Mouse (Mus musculus) left cerebral cortex, postnatal 4 days (tissue): ENCODE data around the gene Klhdc10. TPM values are rescaled to one million over a fixed set of nuclear protein-coding genes. Genes with fewer than 3 reads are reported as not detected.

ENCODE experiments used
- DNase-seq: peaks from one replicate; pipeline ENCODE4 v3.0.0-alpha.2; 2022
- intact Hi-C: fragments of 180-260 bp; cut with DNase I; formaldehyde crosslinking; loops from one replicate; pipeline ENCODE4 v1.15.1; 2025
- total RNA-seq, 2 experiments: library from RNA; stranded (reverse); gene quantifications; 2 replicates each; pipeline ENCODE4 v1.2.3; 2021

Klhdc10 gene
- total RNA-seq, 2 experiments from 2014 or later, result 154 to 156 TPM

DNA sequence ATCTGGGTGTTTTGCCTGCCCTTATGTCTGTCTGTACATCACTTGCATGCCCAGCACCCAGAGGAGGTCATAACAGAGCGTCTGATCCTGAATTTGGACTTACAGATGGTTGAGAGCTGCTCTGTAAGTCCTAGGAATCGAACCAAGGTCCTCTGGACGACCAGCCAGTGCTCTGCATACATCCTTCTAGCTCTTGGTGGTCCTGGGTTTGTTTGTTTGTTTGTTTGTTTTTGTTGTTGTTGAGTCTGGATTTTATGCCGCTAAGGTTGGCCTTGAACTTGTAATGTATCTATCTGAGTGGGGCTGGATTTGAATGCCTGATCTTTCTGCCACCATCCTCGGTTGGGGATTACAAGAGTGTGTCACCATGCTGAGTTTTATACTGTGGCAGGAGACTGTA, 1.5 kb upstream of the Klhdc10 start:
- intact Hi-C loops, result loop anchor here (5.0 kb wide), 3 partner anchors 62 to 637 kb away; no protein-coding TSS in a partner anchor

DNA sequence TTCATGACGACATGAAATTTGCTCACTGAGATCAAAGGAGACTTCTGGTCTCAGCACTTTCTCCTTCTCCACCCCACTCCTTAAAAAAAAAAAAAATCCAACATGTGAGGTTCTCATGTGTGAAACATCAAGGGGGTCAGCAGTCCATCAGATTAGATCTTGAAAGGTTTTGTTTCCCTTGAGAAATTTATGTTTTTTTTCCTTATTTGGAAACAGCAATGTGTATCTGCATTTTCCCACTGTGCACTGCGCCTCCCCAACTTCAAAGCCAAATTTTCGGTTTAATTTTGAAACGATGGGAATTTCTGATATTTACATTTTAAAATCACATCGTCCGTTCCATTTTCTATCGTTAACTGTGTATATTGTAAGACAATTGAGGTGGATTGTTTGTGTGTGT, 952 bp upstream of the Klhdc10 start:
- intact Hi-C loops, result loop anchor here (5.0 kb wide), 3 partner anchors 62 to 637 kb away; no protein-coding TSS in a partner anchor

More for the DNA sequence above, 1.5 kb upstream of the Klhdc10 start:
- no peak for DNase-seq

DNA sequence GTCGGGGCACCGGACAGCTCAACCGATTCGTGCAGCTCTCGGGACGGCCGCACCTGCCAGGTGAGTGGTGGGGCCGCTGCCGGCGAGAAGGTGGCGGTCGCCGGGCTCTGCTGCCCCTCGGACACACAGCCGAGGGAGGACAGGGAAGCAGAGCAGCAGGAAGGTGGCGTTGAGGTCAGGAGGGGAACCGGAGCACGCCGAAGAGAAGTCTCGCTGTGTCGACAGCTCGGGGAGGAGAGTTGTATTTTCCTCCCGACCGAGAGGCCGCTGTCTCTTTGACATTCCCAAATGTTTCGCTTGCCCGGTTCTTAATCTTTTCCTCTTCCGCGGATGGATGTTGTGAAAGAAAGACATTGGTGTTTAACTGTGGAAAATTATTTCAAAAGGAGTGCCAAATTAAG, 423 bp downstream of the Klhdc10 start:
- intact Hi-C loops, result loop anchor here (5.0 kb wide), 3 partner anchors 60 to 635 kb away; no protein-coding TSS in a partner anchor
- DNase-seq, result no peak

More for the DNA sequence above, 952 bp upstream of the Klhdc10 start:
- no peak for DNase-seq

DNA sequence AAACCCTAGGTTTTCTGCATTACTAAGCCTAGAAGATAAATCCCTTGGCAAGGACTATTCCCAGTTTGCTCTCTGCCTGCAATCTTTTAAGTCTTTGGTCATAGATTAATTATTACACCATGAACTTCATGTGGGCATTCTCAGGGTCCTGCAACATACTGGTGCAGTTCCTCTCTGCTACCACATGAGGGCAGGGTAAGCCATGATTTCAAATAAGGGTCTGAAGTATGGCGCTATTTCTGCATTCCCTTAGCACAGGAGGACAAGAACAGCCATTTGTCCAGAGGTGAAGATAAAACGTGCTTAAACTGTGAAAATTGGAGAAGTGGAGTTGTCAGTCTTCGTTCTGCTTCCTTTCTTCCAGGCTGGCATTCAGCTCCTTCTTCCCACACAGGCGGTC, 1.8 kb downstream of the Klhdc10 start:
- intact Hi-C loops, result loop anchor here (5.0 kb wide), 3 partner anchors 59 to 634 kb away; no protein-coding TSS in a partner anchor
- peak; percentile 53 for DNase-seq

DNA sequence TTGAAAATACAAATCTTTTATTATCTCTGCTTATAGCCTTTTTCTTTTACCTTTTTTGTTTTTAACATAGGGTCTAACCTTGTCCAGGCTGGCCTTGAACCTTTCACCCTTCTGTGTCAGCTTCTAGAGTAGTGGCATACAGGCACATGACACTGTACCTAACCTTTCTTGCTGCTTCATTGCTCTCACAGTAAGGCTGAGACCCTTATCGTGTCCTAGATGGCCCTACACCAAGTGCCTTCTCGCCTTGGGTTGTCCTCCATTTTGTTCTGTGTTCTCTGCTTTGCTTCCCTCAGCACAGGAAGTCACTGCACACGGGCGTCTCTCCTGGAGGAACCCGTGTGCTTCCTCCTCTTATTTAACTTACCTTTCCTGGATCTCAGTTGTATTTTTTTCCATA, 3.0 kb downstream of the Klhdc10 start:
- no peak for DNase-seq
- intact Hi-C loops, result loop anchor here (5.0 kb wide), 3 partner anchors 58 to 633 kb away; no protein-coding TSS in a partner anchor

DNA sequence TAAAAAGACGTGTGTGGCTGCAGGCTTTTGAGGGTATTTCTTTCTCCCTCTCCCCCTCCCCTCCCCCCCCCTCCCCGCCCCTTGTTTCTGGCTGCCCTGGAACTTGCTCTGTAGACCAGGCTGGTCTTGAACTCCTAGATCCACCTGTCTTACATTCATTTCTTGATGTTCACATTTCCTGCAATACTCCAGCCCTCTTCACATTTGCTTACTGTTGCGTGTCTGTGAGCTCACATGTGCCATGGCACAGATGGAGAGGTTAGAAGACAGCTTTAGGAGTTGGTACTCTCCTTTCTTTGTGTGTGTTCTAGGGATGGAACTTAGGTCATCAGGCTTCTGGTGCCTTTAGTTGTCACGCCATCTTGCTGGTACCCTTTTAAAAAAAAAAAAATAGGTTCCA, 6.6 kb downstream of the Klhdc10 start:
- intact Hi-C loops, result no loop called here
- DNase-seq, result no peak

DNA sequence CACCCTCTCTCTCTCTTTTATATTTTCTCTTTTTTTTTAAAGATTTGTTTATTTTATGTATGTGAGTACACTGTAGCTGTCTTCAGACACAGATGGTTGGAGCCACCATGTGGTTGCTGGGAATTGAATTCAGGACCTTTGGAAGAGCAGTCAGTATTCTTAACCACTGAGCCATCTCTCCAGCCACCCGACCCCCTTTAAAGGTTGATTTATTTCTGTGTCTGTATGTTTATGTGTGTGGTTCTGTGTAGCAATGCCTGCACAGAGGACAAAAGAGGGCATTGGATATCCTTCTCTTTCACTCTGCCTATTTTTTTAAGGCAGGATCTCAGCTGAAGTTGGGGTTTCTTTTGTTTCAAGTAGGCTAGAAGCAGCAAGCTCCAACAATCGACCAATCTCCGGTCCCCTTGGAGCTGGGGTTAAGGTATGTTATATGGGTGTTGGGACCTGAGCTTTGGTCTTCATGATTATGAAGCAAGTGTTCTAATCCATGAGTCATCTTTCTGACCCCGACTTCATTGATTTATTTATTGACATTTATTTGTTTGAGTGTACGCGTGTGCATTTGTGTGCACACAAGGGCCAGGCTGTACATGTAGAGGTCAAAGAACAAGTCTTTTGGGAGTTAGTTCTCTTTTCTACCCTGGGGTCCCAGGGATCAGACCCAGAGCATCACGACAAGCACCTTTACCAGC, 7.9 kb downstream of the Klhdc10 start:
- intact Hi-C loops, result no loop called here

DNA sequence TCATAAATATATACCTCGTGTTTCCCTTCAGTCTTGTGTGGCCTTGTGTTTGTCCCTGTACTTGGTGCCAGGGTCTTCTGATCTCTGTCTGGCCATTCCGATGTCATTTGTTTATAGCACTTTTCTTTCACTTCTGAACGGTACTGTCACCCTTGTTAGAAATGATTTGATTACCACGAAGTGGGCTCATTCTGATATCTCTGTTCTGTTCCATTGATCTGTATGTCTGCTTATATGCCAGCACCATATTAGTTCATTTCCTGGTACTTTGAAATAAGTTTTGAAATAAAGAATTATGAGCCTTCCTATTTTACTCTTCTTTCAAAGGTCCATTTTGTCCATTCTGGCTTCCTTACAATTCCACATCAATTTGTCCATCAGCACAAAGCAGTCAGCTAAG, 9.6 kb downstream of the Klhdc10 start:
- intact Hi-C loops, result no loop called here
- no peak for DNase-seq

More for the DNA sequence above, 7.9 kb downstream of the Klhdc10 start:
- DNase-seq, result no peak

DNA sequence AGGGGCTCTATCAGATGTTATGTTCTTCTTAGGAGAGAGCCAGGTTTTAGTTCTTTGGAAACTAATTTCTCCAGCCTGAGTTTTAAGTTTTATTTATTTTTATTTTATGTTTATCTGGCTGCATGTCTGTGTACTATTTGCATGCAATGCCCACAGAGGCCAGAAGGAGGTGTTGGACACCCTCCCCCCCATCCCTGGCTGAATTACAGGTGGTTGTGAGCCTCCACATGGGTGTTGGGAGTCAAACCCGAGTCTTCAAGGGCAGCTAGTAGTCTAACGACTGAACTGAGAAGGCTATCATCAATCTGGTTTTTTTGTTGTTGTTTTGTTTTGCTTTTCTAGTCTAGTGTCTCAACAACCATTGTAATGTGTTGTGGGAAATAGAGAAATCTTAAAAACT, 14.5 kb downstream of the Klhdc10 start:
- DNase-seq, result no peak
- intact Hi-C loops, result no loop called here

DNA sequence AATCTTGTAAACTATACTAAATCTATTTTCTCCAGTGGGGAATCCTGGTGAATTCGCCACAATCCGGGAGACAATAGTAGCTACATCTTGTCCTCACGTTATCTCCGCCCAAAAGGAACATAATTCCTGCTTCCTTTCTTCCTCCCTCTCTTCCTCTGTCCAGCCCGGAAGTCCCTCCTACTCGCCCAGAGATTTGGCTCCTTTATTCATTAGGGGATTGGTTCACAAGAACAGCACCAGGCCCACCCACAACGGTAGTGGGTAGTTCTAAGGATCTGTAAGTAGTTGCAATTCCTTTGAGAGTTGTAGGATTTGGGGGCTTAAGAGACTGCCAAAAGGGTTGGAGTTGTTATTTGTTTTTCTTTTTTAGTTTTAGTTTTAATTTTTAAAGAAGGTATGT, 15.1 kb downstream of the Klhdc10 start:
- no peak for DNase-seq
- intact Hi-C loops, result no loop called here

DNA sequence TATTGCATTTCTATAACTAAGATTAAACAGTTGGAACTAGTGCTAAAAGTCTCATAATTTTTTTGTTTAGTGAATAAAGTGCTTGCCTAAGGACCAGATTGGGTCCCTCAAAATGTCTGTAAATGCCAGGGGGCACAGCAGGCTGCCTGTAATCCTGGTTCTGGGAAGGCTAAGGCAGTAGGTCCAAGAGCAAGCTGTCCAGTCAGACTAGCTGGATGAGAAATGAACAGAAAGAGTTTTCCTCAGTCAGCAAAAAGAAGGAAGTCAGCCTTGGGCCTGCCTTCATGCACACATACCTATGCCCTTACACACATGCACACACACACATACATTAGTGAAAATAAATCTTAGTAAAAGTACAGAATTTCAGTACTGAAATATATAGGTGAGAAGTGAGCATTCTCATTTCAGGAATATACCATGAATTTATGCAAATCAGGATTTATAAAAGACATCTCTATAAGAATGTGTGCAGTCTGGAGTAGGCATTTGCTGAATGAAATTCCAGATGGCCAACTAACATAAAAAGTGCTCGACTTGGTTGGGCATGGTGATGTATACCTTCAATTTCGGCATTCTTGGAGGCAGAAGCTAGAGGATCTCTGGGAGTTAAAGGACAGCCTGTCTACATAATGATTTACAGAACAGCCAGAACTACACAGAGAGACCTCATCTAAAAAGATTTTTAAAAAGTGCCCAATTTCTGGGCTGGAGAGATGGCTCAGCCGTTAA, 31.0 kb downstream of the Klhdc10 start:
- intact Hi-C loops, result no loop called here
- no peak for DNase-seq

DNA sequence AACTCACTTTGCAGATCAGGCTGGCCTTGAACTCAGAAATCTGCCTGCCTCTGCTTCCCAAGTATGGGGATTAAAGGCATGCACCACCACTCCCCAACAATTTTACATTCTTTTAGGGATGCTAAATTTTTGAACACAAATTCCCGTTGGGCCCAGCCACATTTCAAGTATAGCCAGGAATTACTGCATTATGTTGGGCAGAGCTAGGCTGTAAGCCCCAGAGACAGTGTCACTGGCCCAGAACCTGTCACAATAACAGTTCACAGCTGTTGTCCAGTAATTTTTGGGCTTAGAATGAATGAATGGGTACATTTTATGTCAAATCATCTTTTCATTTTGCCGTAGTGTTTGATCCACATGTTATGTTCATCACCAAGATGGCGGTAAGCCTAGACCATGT, 34.8 kb downstream of the Klhdc10 start:
- intact Hi-C loops, result no loop called here
- DNase-seq, result no peak

DNA sequence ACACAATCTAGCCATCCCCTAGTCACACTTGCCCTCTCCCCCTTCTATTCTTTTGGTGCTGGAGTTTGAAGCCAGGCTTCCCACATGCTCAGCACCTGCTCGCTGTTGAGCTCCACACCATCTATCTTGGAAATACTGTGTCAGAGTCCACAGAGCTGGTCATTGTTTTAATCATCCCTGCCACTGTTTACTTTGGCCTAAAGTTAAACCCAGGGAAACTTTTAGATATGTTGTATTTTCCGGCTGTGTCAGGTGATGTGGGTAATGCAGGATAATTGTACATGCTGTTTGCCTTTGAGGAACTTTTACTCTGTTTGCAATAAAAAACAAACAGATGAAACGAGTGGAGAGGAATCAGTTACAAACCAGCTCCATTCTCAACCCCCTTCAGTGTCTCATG, 35.4 kb downstream of the Klhdc10 start:
- no peak for DNase-seq
- intact Hi-C loops, result no loop called here

DNA sequence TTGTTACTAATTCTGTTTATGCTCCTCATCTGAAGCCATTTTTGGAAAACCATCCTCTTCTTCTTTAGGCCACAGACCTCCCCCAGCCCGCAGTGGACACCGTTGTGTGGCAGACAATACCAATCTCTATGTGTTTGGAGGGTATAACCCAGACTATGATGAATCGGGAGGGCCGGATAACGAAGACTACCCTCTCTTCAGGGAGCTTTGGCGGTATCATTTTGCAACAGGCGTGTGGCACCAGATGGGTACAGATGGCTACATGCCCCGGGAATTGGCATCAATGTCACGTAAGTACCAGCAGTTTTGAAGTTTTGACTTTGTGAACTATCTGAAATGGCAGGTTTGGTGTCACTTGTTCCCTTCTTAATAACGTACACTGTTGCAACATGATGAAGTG, 37.9 kb downstream of the Klhdc10 start:
- intact Hi-C loops, result no loop called here
- DNase-seq, result no peak

DNA sequence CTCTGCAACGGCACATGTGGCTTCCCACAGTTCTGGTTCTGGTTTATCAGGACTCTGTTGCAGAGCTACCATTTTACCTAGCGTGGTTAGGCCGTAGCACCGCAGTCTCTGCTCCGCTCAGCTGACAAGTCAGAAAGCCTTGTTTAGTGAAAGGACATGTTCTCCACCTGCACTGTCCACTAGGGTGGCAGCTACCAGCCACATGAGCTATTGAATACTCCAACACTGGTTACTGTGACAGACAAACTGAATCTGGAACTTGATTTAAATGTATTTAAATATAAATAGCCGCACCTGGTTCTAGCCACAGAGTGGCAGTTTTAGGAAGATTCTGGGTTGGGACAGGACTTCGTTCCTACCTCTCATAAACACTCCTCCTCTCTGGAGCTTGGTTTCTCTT, 55.3 kb downstream of the Klhdc10 start:
- no peak for DNase-seq
- intact Hi-C loops, result no loop called here

DNA sequence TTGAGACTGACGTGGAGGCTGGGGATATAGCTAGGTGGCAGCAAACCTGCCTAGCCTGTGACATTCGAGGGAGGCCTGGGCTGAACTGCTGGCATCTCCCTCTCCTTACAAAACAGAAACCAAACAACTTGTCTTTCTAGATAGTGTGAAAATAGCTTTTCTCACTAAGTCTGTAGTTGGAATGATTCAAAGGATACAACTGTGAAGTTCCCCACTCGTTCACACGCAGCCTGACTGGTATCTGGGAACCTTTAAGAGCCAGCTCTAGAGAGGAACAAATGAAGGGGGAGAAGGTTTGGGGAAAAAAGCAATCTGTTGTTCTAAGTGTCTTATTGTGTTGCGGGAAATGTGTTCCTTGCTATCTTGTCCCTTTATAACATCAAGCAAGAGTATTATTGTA, 57.0 kb downstream of the Klhdc10 start:
- DNase-seq, result no peak
- intact Hi-C loops, result no loop called here

DNA sequence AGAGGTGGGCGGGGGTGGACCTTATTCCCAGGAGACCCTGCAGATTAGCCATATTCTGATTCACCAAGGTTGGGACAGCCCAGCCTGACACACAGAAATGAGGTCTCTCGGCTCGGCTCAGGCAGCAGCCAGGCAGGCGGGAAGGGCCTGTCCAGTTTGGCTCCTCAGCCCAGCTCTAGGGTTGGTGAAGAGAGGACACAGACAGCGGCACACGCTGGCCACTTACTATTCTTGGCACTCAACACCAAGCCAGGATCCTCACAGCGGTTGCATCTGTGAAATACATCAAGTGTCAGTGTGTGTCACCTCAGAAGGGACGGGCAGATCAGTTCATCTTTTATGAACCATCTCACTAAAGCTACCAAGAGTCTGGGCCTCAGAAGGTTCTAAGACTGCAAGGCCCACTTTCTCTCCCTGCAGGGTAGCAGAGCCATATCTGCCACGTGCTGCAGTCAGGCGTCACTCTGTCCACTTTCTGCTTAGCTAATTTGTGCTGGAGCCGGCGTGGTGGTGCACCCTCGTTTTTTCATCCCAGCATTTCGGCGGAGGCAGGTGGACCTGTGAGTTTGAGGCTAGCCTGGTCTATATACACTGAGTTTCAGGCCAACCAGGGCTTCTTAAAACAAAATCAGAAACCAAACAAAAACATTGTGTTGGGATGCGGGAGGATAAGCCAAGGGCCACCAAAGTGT, 57.5 kb downstream of the Klhdc10 start:
- DNase-seq, result peak; percentile 51
- intact Hi-C loops, result no loop called here

DNA sequence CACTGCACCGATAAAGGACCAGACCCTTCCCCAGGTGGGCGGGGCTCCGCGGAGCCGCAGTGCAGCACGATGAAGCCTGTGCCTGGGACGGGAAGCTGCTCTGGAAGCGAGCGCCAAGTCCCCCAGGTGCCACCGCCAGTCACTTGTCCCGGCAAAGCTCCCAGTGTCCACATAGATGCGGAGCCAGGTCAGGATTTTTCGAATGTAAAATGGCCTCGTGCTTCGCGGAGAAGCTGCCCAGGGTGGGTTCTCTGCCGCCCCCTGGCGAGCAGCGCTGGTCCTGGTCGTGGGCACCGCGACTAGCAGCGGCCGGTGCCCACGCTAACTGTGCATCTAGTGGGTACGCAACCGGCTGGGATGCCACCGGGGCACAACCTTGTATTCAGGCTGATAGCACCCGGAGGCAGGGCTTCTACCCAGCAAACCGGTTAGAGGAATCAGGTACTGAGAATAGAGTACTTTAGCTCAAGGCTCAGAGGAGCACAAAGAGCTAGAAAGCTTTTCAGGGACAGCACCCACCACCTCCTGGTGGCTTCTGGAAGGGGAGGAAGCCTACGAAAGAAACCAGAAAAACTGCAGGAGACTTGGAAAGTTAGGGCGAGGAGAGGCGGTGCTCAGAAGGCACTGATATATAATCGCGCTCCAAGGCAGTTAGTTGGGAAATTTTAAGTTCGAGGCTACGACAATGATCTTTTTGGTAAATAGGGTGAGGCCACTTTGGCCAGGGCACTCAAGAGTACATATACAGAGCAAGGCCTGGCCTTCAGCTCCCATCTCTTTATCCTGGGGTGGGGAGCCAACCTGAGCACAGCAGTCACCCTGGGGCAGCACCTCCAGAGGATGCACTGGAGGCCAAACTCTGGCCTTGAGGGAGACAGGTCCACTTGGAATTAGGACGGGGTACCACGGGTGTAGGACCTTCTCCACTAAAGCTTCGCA, 58.4 kb downstream of the Klhdc10 start:
- DNase-seq, result peak; percentile 87
- intact Hi-C loops, result loop anchor here (5.0 kb wide), 1 partner anchor 58 kb away; the partner anchor contains the start of gene Klhdc10

DNA sequence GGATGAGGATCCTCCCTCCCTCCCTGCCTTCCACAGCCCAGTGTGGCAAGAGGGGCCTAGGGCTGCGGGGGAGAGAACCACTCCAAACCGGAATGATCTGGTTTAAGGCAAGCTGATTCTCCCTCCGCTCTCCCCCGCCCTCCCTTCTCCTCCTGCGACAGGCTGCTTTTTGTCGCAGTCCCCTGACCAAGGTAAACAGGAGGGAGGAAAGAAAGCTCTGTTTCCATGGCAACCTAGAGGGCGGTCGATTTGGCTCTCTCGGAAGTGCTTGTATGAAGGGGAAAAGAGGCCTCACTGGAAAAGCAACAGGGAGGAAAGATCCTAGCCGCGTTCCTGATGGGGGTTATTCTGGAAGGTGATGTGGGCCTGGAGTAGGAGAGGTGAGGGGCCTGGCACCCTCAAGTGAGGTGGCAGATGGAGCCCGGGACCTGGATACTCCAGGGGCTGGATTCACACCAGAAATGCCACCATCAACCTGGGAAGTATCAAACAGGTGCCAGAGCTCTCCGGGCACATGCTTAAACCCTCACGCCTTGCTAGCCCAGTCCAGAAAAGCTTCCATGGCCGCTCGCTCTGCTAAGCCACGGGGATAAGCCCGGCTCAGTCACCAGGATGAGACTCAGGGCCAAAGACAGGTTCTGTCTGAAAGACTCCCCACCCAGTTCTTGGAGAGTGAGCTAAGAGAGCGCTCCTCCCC, 59.2 kb downstream of the Klhdc10 start:
- intact Hi-C loops, result loop anchor here (5.0 kb wide), 1 partner anchor 59 kb away; the partner anchor contains the start of gene Klhdc10
- DNase-seq, result peak; percentile 88
